Mouse (Mus musculus): Measurements from ENCODE around the gene Gtf2i. TPM values are rescaled to one million over a fixed set of nuclear protein-coding genes. Genes with fewer than 3 reads are reported as not detected.

The Gtf2i gene
- polyA plus RNA-seq, 1 experiment from 2014 or later = 195 TPM

DNA sequence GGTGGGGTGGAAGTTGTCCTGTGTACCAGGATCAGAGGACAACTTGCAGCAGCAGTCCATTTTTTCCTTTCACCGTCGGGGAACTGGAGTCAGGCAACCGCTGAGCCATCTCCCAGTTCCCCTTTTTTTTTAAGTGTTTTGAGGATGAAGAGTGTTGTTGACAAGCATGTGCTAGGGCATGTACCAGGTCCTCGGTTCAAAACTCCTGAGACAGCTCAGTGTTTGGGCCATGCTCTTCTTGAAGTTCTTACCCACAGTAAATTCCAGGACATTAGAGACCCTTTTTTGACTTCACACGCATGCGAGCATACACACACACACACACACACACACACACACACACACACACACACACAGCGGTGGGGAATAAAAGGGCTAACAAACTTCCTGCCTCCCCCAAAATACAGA, 81.3 kb downstream of the Gtf2i start:
- Histone ChIP-seq H3K4me2 (no peak overlapping the region), H3K4me1 (peaks cover 23% of the 10 kb centered on the region), H3K4me3 (no peak overlapping the region), H3K9me3 (replicated peaks) (no peaks in the 10 kb centered on the region), H3K36me3 (ENCODE audit: poor library complexity, severe bottlenecking) (peaks cover 31% of the 10 kb centered on the region), H3K27me3 (no peaks in the 10 kb centered on the region), H3K9ac (no peak overlapping the region), H3K27ac (no peak overlapping the region)
- no peak for ATAC-seq
- 72% methylated on average over 7 of the region's 7 CpGs for WGBS

DNA sequence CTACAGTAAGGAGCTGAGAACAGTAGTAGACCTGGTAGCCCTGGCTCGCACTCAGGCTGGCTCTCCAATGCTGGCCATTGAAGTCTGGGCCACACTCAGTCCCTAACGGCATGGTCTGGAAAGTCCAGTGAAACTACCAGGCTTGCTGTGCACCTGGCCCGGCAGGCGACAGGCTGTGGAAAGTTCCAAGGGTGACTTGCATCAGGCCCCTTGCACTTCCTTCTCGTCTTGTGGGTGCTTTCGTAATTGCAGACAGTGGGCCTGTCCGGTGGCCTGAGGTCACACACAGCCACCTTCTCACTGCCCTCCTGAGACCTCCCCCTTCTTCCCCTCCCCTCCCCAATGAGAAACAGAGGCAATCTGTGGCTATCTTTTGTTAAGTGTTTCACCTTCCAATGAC, 82.0 kb downstream of the Gtf2i start:
- no peak for ATAC-seq
- peaks cover 19% of the 10 kb centered on the region for H3K4me1 ChIP-seq
- no peak overlapping the region for H3K27ac ChIP-seq
- WGBS = 54% methylated on average over 7 of the region's 7 CpGs
- H3K9ac ChIP-seq = no peak overlapping the region
- no peak overlapping the region for H3K4me2 ChIP-seq
- H3K27me3 ChIP-seq = no peaks in the 10 kb centered on the region
- no peaks in the 10 kb centered on the region for H3K9me3 ChIP-seq (replicated peaks)
- peaks cover 24% of the 10 kb centered on the region for H3K36me3 ChIP-seq (ENCODE audit: poor library complexity, severe bottlenecking)
- no peak overlapping the region for H3K4me3 ChIP-seq

DNA sequence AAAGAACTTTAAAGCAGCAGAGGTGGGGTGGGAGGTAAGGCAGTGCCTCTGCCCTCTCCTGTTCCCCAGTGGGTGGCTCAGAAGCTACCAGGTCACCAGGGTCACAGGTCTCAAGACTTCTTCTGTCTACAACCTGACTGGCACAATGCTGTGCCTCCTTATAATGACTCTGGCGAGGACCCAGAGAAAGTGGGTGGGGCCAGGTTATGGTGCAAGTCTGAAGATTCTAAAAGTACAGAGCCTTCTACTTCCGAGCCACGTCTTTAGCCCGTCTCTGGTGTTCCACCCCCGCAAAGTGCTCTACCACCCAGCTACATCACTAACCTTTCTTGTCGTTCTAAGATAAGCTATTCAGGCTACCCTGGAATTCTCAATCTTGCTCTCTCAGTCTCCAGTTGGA, 82.4 kb downstream of the Gtf2i start:
- H3K9ac ChIP-seq = no peak overlapping the region
- no peaks in the 10 kb centered on the region for H3K9me3 ChIP-seq (replicated peaks)
- H3K27me3 ChIP-seq = no peaks in the 10 kb centered on the region
- H3K4me2 ChIP-seq = no peak overlapping the region
- no peak overlapping the region for H3K27ac ChIP-seq
- H3K4me3 ChIP-seq = no peak overlapping the region
- peaks cover 19% of the 10 kb centered on the region for H3K36me3 ChIP-seq (ENCODE audit: poor library complexity, severe bottlenecking)
- peaks cover 19% of the 10 kb centered on the region for H3K4me1 ChIP-seq
- WGBS = 72% methylated on average over 6 of the region's 6 CpGs
- no peak for ATAC-seq

DNA sequence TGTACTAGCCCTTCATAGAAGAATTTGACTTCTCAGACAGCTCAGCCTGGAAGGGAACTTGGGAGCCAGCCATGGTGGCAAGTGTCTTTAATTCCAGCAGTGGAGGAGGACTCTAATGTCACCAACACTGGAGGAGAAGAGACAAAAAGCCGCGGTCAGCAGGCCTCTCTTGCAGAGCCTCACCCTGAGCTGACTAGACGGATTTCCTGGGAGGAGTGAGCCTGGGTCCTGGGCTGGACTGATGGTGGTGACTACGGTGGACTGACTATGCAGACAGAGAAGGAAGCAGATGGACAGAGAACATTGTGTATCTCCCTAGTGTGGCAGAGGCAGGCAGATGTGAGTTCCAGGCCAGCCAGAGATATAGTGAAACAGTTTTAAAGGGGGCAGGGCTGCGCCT, 83.2 kb downstream of the Gtf2i start:
- H3K4me2 ChIP-seq = no peak overlapping the region
- H3K36me3 ChIP-seq (ENCODE audit: poor library complexity, severe bottlenecking) = peaks cover 12% of the 10 kb centered on the region
- no peak overlapping the region for H3K9ac ChIP-seq
- peaks cover 19% of the 10 kb centered on the region for H3K4me1 ChIP-seq
- no peak overlapping the region for H3K4me3 ChIP-seq
- H3K27ac ChIP-seq = no peak overlapping the region
- no peaks in the 10 kb centered on the region for H3K9me3 ChIP-seq (replicated peaks)
- no peaks in the 10 kb centered on the region for H3K27me3 ChIP-seq
- no peak for ATAC-seq
- 86% methylated on average over 5 of the region's 5 CpGs for WGBS

DNA sequence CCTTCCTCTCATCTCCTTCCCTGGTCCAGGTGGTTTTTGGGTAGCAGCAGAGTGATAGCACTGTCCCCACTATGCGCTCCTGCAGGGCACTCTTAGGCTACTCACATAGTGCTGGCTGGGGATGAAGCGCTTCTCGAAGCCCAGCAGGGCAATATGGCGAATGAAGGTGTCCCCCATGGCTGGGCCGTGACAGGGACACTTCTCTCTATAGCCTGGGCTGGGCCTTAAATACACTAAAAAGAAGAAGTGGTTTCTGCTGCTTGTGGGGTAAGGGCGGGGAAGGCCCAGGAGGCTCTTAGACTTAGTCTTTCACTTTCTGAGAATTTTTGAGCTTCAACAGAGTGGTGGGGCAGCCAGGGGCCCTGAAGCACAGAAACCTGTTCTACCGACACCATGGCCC, 85.2 kb downstream of the Gtf2i start, which contains the start of gene Ncf1:
Gene Ncf1, minus strand, starts transcription at position 235 of the 400 bp plus-strand sequence.
- WGBS = 88% methylated on average over 7 of the region's 7 CpGs
- H3K9me3 ChIP-seq (replicated peaks) = no peaks in the 10 kb centered on the region
- 0 out of 2 replicates have a peak, but pooled peaks cover 6% of the 10 kb centered on the region for H3K4me1 ChIP-seq
- H3K27ac ChIP-seq = no peak within 1 kb of the TSS
- no peak within 1 kb of the TSS for H3K4me3 ChIP-seq
- H3K27me3 ChIP-seq = no peaks in the 10 kb centered on the region
- no peak within 1 kb of the TSS for H3K4me2 ChIP-seq
- no peak within 1 kb of the TSS for H3K9ac ChIP-seq
- H3K36me3 ChIP-seq (ENCODE audit: poor library complexity, severe bottlenecking) = no peaks in the 10 kb centered on the region
- no peak for ATAC-seq

DNA sequence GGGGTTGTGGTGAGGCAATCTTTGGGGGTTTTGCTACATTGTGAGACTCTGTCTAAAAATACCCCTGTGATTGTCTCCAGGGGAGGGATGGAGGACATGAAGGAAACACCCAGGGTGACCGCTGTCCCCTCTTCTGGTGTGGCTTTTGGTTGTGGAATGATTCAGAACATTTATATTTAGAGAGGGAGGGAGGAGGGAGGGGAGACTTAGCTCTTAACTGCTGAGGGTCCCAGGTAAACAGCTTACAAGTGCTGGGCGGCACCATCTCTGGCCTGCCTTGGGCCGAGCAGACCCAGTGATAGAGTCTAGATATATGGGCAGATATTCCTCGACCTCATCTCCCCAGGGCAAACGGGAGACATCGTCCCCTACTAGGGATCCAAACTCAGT, 86.3 kb downstream of the Gtf2i start:
- Histone ChIP-seq H3K4me1 (no peaks in the 10 kb centered on the region), H3K36me3 (ENCODE audit: poor library complexity, severe bottlenecking) (no peaks in the 10 kb centered on the region), H3K27ac (no peak overlapping the region), H3K4me3 (no peak overlapping the region), H3K9ac (no peak overlapping the region), H3K4me2 (no peak overlapping the region), H3K27me3 (no peaks in the 10 kb centered on the region; the same call in 1 of the 2 replicates), H3K9me3 (replicated peaks) (no peaks in the 10 kb centered on the region)
- 86% methylated on average over 6 of the region's 6 CpGs for WGBS
- no peak for ATAC-seq

DNA sequence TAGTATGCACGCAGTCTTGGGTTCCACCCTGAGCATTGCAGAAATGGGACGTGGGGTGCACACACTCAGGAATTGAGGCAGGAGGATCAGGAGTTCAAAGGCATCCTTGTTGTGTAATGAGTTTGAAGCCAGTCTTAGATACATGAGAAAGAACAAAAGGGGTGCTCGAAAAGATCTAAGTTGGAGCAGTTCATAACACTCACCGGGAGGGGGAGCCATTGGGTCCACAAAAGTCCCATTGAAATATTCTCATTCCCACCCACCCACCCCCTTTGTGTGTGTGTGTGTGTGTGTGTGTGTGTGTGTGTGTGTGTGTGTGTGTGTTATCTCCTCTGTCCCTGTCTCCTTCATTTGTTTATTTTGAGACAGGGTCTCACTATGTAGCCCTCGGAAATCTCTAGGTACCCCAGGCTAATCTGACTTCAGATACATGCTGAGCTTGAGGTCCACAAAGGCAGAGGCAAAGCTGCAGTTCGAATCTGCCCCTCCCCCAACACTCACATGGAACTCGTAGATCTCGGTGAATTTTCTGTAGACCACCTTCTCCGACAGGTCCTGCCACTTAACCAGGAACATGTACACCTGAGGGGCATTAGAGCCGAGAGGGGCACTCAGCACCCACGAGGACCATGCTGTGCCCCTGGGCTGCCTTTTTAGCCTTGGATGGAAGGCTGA, 86.8 kb downstream of the Gtf2i start:
- Histone ChIP-seq H3K9ac (no peak overlapping the region), H3K9me3 (replicated peaks) (no peaks in the 10 kb centered on the region), H3K4me1 (no peaks in the 10 kb centered on the region), H3K4me3 (no peak overlapping the region), H3K27me3 (peaks cover 2% of the 10 kb centered on the region), H3K4me2 (no peak overlapping the region), H3K27ac (no peak overlapping the region), H3K36me3 (ENCODE audit: poor library complexity, severe bottlenecking) (no peaks in the 10 kb centered on the region)
- no peak for ATAC-seq
- WGBS = 42% methylated on average over 11 of the region's 11 CpGs

DNA sequence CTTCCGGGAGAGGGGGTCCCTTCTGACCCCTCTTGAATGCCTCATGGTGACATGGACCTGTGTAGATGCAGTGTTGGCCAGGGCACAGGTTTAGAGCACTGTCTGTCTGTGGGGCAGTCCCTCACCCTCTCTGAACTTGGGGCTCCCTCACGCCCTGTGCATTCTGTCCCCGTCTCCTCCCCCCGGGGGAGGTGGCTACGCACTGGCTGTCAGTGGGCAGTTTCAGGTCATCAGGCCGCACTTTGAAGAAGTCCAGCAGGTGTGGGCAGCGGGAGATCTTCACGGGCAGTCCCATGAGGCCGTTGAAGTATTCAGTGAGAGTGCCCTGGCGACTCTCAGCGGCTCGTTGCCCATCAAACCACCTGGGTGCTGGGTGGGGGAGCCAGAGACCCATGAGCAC, 87.6 kb downstream of the Gtf2i start:
- 75% methylated on average over 12 of the region's 12 CpGs for WGBS
- peaks cover 3% of the 10 kb centered on the region for H3K4me1 ChIP-seq
- H3K27me3 ChIP-seq = peaks cover 10% of the 10 kb centered on the region
- H3K9me3 ChIP-seq (replicated peaks) = no peaks in the 10 kb centered on the region
- no peak for ATAC-seq
- H3K9ac ChIP-seq = no peak overlapping the region
- H3K27ac ChIP-seq = no peak overlapping the region
- no peak overlapping the region for H3K4me2 ChIP-seq
- H3K4me3 ChIP-seq = no peak overlapping the region
- no peaks in the 10 kb centered on the region for H3K36me3 ChIP-seq (ENCODE audit: poor library complexity, severe bottlenecking)

DNA sequence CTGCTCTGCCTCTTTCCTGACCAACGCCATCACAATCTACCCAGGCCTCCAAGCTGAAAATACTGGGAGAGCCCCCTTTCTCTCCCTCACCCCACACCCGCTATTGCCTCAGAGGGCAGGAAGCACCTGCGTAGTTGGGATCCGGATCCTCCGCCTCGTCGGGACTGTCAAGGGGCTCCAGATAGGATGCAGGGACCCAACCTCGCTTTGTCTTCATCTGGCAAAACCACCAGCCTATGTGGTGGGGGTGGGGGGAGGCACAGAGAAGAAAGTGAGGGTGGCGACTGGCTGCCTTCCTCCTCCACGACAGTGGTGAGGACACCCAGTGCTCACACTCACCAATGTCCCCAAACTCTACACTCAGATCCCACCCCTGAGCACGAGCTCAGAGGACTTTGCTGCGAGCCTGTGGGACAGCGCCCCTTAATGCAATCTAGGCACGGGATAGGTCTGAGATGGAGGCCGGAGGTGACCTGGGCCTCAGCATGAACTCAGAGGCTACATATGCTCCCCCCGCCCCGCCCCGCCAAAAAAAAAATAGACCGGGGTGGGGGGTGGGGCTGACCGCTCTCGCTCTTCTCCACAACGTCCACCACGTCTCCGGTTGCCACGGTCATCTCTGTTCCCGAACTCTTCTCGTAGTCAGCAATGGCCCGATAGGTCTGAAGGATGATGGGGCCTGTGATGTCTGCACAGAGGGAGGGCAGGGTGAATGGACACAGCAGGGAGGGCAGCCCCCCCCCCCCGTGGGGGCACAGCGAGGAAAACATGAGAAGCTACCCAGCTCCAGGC, 89.3 kb downstream of the Gtf2i start:
- H3K36me3 ChIP-seq (ENCODE audit: poor library complexity, severe bottlenecking) = no peaks in the 10 kb centered on the region
- no peak overlapping the region for H3K4me3 ChIP-seq
- peaks cover 14% of the 10 kb centered on the region for H3K27me3 ChIP-seq
- no peak overlapping the region for H3K4me2 ChIP-seq
- 84% methylated on average over 30 of the region's 30 CpGs for WGBS
- H3K9me3 ChIP-seq (replicated peaks) = no peaks in the 10 kb centered on the region
- no peak overlapping the region for H3K9ac ChIP-seq
- H3K27ac ChIP-seq = no peak overlapping the region
- peaks cover 7% of the 10 kb centered on the region for H3K4me1 ChIP-seq
- no peak for ATAC-seq

DNA sequence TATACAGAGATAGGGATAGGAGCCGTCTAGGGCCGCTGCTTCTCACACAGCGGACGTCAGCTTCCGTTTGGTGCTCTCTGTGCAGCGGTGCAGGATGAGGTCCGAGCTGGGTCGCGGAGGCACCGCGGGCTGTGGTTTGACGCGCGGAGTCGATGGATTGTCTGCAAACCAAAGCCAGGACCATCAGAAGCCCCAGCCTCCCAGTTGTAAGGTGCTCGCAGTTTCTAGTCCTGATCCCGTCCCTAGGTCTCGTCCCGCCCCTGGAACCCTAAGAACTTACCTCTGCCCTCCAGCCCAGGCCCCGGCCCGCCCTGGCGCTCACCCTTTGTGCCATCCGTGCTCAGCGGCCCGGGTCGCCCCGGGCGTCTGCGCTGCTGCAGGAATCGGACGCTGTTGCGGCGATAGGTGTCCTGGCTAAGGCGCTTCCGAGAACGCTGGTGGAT, 92.8 kb downstream of the Gtf2i start:
- Histone ChIP-seq H3K4me2 (peak overlapping the region; percentile 62), H3K4me3 (peak overlapping the region; percentile 31), H3K9me3 (replicated peaks) (no peaks in the 10 kb centered on the region), H3K36me3 (ENCODE audit: poor library complexity, severe bottlenecking) (peaks cover 11% of the 10 kb centered on the region), H3K9ac (peak overlapping the region; percentile 60), H3K4me1 (peaks cover 7% of the 10 kb centered on the region), H3K27me3 (peaks cover 14% of the 10 kb centered on the region), H3K27ac (no peak overlapping the region)
- ATAC-seq = 0 out of 2 replicates have a peak, but pooled peaks have one; percentile 4
- WGBS = 2% methylated on average over 36 of the region's 36 CpGs

DNA sequence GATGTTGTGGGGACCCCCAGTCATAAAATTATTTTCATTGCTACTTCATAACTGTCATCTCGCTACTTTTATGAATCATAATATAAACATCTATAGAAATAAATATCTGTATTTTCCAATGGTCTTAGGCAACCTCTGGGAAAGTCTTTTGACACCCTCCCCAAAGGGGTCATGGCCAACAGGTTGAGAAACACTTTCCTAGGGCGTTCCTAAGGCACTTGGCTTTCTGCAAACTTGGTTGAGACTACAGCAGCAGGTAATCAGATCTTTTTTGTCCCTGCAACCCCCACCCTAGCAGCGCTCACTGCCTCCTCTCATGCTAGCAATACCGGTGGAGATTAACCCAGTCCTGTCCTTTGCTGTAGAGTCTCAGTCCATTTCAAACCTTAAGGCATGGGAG, 93.3 kb downstream of the Gtf2i start:
- H3K27ac ChIP-seq = no peak overlapping the region
- H3K27me3 ChIP-seq = peaks cover 14% of the 10 kb centered on the region
- H3K4me3 ChIP-seq = no peak overlapping the region
- WGBS = 49% methylated on average over 4 of the region's 4 CpGs
- H3K36me3 ChIP-seq (ENCODE audit: poor library complexity, severe bottlenecking) = peaks cover 16% of the 10 kb centered on the region
- H3K9ac ChIP-seq = no peak overlapping the region
- H3K9me3 ChIP-seq (replicated peaks) = no peaks in the 10 kb centered on the region
- ATAC-seq = no peak
- peak overlapping the region; percentile 62 for H3K4me2 ChIP-seq
- H3K4me1 ChIP-seq = peaks cover 7% of the 10 kb centered on the region

DNA sequence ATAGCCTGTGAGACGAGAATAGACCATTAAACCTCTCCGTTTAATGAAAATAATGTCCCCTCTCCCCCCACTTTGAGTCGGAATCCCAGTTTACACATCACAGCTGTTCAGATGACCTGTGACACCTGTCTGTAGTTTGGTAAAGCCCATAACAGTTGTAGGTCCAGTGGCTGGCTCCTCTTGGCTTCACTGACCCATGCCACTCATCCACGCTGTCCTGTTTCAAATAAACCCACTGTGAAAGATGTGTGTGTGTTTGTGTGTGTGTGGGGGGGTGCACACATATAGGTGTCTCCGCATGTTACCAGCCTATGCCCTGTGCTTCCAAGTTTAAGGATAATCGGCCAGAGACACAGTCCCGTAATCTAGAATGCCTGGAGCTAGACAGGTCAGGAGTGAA, 96.7 kb downstream of the Gtf2i start:
- no peak overlapping the region for H3K27ac ChIP-seq
- H3K9ac ChIP-seq = no peak overlapping the region
- no peak for ATAC-seq
- H3K4me3 ChIP-seq = no peak overlapping the region
- WGBS = 90% methylated on average over 7 of the region's 7 CpGs
- no peak overlapping the region for H3K4me2 ChIP-seq
- H3K36me3 ChIP-seq (ENCODE audit: poor library complexity, severe bottlenecking) = peaks cover 23% of the 10 kb centered on the region
- H3K4me1 ChIP-seq = peaks cover 7% of the 10 kb centered on the region
- no peaks in the 10 kb centered on the region for H3K9me3 ChIP-seq (replicated peaks)
- H3K27me3 ChIP-seq = peaks cover 14% of the 10 kb centered on the region

Measured in forebrain, embryonic 13.5 days (tissue).